Mouse (Mus musculus) cerebellum, adult 2 months (tissue): ENCODE results near the gene Ccdc93.

Source experiments
- CTCF ChIP-seq: fragments of 200-500 bp; IDR thresholded peaks from 2 replicates; pipeline ENCODE4 v1.5.1; 2011; ENCODE audit warnings: low read depth, mild to moderate bottlenecking, control low read depth, low read length, moderate library complexity, borderline replicate concordance; ENCODE audit not compliant: insufficient read depth
- POLR2A ChIP-seq: fragments of 200-500 bp; IDR thresholded peaks from 2 replicates; pipeline ENCODE4 v1.6.1; 2011; ENCODE audit warnings: low read length, control low read depth, borderline replicate concordance; ENCODE audit not compliant: insufficient read depth

- TF ChIP-seq CTCF = no peak
- no peak for TF ChIP-seq POLR2A
Observed at GRCm38 (mm10) chr1:121381562-121381961, 49.3 kb upstream of the Ccdc93 start.
